Comparison of ENCODE assay signal across 18 mouse cellular contexts in genomic region chr10:69672545-69672944, GRCm38 (mm10).
"Had no signal": no experiment of that assay in that cellular context is flagged by ENCODE, and none has a peak within 500 bp of the region (broad histone marks: within the 10 kb centered on the region; RNA-seq: fewer than 3 reads in every experiment).

No protein-coding gene starts in this region.

- ATAC-seq: liver, embryonic 12.5 days had no signal

- H3K4me2 ChIP-seq: limb, embryonic 12.5 days; limb, embryonic 15.5 days; liver, embryonic 12.5 days; liver, embryonic 15.5 days; midbrain, embryonic 11.5 days had no signal

- H3K9me3 ChIP-seq: limb, embryonic 15.5 days; liver, embryonic 12.5 days; liver, embryonic 15.5 days had no signal

- H3K9ac ChIP-seq: limb, embryonic 12.5 days; limb, embryonic 15.5 days; liver, embryonic 12.5 days; liver, embryonic 15.5 days had no signal

- H3K27me3 ChIP-seq: limb, embryonic 12.5 days; limb, embryonic 15.5 days; liver, embryonic 12.5 days; liver, embryonic 15.5 days had no signal

- H3K4me3 ChIP-seq: layer of hippocampus, adult 2 months; left cerebral cortex, adult 2 months; limb, embryonic 12.5 days; limb, embryonic 15.5 days; liver, embryonic 12.5 days; liver, embryonic 15.5 days had no signal

- H3K4me1 ChIP-seq: limb, embryonic 12.5 days; limb, embryonic 15.5 days; liver, embryonic 12.5 days; liver, embryonic 15.5 days had no signal

- DNase-seq: kidney, adult 18-20 months; kidney, postnatal 25 days; layer of hippocampus, adult 9-11 months; lung, adult 2 months; lung, postnatal 14 days; lung, postnatal 4 days; midbrain, embryonic 14.5 days; thymus, adult 2 months; thymus, postnatal 14 days; thymus, postnatal 4 days had no signal

- H3K36me3 ChIP-seq: limb, embryonic 12.5 days; limb, embryonic 15.5 days; liver, embryonic 12.5 days; liver, embryonic 15.5 days had no signal

- H3K27ac ChIP-seq: kidney, postnatal 0 days; layer of hippocampus, adult 2 months; left cerebral cortex, adult 2 months; limb, embryonic 12.5 days; limb, embryonic 15.5 days; liver, embryonic 12.5 days; liver, embryonic 15.5 days had no signal
